Mouse (Mus musculus): ENCODE data around the gene 4930404H24Rik. TPM values are rescaled to one million over a fixed set of nuclear protein-coding genes. Genes with fewer than 3 reads are reported as not detected.
"Not testable (repeated sequence)": the region's sequence is repeated elsewhere in the genome, so short reads cannot be mapped to it uniquely, and the experiment has no call there.

The 4930404H24Rik gene
- total RNA-seq, 2 experiments from 2014 or later, result not detected

- intact Hi-C loops (cut with DNase I; ENCODE audit: low total_unique reads), result no loop called here
- DNase-seq, result no peak
Observed at GRCm38 (mm10) chr2:153475114-153476112, 17.2 kb upstream of the 4930404H24Rik start.

GRCm38 (mm10) chr2:153478583-153478982 lies 14.0 kb upstream of the 4930404H24Rik start:
- intact Hi-C loops (cut with DNase I; ENCODE audit: low total_unique reads), result no loop called here
- DNase-seq, result peak; percentile 66

DNA sequence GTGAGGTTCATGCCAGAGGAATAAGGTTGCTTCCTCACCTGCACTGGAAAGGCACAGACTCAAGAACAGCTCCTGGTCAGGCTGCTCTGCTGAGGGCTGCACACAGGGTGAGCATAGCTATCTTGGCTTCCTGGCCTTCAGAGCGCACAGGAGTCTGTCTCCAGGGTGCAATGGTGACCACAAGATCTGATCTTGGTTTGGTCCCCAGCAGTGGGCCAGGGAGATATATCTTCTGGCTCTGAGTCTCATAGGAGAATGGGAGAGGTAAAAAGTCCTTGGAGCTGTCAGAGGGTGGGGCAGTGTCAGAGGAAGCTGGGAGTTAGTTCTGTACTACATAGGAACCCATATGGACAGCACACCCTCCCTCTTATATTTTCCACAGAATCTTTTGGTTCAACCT lies 13.1 kb upstream of the 4930404H24Rik start:
- no peak for DNase-seq
- intact Hi-C loops (cut with DNase I; ENCODE audit: low total_unique reads), result loop anchor here (1.0 kb wide), 1 partner anchor 107 kb away; no protein-coding TSS in a partner anchor

GRCm38 (mm10) chr2:153481108-153481860 lies 11.3 kb upstream of the 4930404H24Rik start:
- intact Hi-C loops (cut with DNase I; ENCODE audit: low total_unique reads), result no loop called here
- no peak for DNase-seq

DNA sequence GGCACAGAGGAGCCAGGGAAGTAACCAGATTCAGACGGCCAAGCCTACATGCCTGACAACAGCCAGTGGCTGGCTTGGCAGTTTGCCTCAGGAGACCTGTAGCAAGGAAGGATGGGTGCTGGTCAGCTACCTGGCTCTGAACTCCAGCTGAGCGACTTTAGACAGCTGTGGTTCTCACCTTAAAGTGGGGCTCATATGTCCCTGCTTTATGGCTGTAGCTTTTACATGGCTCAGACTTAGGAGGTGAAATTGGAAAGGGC lies 10.8 kb upstream of the 4930404H24Rik start:
- intact Hi-C loops (cut with DNase I; ENCODE audit: low total_unique reads), result no loop called here
- DNase-seq, result no peak

- peak; percentile 58 for DNase-seq
- intact Hi-C loops (cut with DNase I; ENCODE audit: low total_unique reads), result no loop called here
Observed at GRCm38 (mm10) chr2:153483118-153483983, 9.2 kb upstream of the 4930404H24Rik start.

DNA sequence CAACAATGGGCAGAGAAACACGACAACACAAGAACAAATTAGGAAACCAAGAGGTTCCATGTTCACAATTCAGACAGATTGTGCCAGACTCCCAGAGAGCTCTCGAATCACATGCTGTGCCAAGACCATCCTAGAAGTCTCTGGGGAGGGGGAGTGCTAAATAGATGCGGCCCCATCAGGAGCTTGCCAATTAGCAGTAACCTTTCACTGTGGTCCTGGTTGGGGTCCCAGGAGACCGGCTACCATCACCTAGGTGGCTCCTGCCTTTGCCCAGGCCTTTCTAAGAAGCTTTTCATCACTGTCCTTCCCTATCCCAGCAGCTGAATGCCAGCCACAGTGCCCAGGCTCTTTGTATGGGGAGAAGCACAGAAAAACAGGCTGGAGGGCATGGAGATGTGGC lies 8.5 kb upstream of the 4930404H24Rik start:
- intact Hi-C loops (cut with DNase I; ENCODE audit: low total_unique reads), result no loop called here

DNA sequence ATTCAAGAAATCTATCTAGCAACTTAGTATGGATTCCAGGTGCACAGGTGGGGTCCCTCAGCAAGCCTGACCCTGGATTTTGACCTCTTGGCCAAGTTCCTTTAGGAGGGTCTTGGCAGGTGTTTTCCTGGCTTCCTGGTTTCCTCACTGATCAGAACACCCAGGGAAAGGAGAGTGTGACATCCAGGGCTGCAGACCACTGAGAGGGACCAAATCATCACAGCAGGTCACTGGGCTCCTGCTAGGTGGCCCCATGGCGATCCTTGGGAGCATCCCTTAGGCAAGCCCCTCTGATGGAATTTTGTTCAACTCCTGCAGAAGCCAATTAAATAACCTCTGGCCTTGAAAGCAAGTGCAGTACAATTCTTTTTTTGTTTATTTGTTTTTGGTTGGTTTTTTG lies 2.5 kb upstream of the 4930404H24Rik start:
- no peak for DNase-seq
- intact Hi-C loops (cut with DNase I; ENCODE audit: low total_unique reads), result no loop called here

More for the DNA sequence above, 8.5 kb upstream of the 4930404H24Rik start:
- no peak for DNase-seq

- no peak for DNase-seq
- intact Hi-C loops (cut with DNase I; ENCODE audit: low total_unique reads), result no loop called here
Observed at GRCm38 (mm10) chr2:153490940-153491339, 1.6 kb upstream of the 4930404H24Rik start.

DNA sequence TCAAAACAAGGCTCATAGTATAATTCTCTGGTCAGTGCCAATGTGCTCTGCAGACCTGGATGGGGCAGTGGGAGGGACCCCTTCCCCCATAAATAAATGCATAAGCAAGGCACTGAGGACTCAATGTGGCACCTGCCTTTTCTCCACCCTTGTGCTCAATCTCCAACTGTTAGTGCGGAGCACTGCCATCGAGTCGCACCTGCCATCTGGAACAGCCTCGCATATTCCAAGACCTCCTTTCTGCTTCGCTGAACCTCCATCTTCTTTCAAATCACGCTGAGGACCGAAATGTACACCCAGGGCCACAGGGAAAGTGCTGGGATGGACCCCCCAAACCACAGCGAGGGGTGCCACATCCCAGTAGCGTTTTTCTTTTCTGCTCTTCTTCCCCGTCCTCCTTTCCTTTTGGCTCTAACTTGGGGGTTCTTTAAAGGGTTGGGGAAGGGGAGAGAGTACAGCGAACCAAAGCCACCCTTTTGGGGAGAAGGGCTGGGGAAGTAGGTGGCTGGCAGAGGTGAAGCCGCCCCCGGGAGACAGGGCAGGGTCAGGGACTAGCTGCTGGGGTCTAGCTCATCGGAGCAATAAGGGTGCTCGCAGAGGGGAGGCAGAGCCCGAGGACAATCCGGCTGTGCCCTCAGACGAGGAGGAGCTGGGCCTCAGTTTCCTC lies 945 bp upstream of the 4930404H24Rik start:
- intact Hi-C loops (cut with DNase I; ENCODE audit: low total_unique reads), result no loop called here
- DNase-seq, result no peak

DNA sequence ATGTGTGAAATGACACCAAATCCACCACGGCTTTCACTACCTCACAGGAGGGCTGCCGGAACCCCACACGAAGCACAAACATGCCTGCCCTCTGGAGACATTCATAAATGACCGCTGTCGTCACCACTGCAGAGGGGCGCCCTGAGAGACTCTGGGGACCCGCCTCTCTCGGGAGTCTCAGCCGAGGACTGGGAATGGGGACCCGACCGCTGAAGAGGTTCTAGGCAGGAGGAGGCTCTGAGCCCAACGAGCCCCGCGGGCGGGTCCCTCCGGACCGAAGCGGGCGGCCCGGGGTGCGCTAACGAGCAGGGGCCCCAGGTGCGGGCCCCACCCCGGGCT lies 442 bp upstream of the 4930404H24Rik start:
- no peak for DNase-seq
- intact Hi-C loops (cut with DNase I; ENCODE audit: low total_unique reads), result no loop called here

- DNase-seq, result no peak
- intact Hi-C loops (cut with DNase I; ENCODE audit: low total_unique reads), result no loop called here
Observed at GRCm38 (mm10) chr2:153493393-153493731, 772 bp downstream of the 4930404H24Rik start.

GRCm38 (mm10) chr2:153493781-153494292 lies 1.2 kb downstream of the 4930404H24Rik start:
- intact Hi-C loops (cut with DNase I; ENCODE audit: low total_unique reads), result no loop called here
- DNase-seq, result no peak

- DNase-seq, result no peak
- intact Hi-C loops (cut with DNase I; ENCODE audit: low total_unique reads), result no loop called here
Observed at GRCm38 (mm10) chr2:153494293-153494811, 1.8 kb downstream of the 4930404H24Rik start.

- intact Hi-C loops (cut with DNase I; ENCODE audit: low total_unique reads), result not testable (repeated sequence)
Observed at GRCm38 (mm10) chr2:153495391-153495790, 2.8 kb downstream of the 4930404H24Rik start.

GRCm38 (mm10) chr2:153495818-153496217 lies 3.2 kb downstream of the 4930404H24Rik start:
- DNase-seq, result no peak
- intact Hi-C loops (cut with DNase I; ENCODE audit: low total_unique reads), result no loop called here

More at GRCm38 (mm10) chr2:153495391-153495790, 2.8 kb downstream of the 4930404H24Rik start:
- DNase-seq, result not testable (repeated sequence)

GRCm38 (mm10) chr2:153496301-153496700 lies 3.7 kb downstream of the 4930404H24Rik start:
- no peak for DNase-seq
- intact Hi-C loops (cut with DNase I; ENCODE audit: low total_unique reads), result no loop called here

DNA sequence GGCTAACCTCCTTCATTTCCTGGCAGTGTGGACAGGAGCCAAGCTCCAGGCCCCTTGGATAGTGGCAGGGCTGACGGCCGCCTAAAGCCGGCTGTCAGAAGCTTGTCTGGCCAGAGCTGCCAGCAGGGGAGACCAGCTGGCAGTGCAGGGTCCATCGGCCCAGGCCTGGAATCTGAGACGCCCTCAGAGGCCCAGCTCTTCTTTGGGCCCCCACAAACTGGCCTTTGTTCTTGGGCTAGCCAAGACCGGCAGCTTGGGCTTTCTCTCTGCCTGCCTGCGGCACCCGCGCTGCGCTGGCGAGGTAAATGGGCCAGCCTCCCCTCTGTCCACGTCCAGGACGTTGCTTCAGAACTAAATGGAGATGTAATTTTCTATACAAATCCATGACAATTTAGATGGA lies 4.3 kb downstream of the 4930404H24Rik start:
- DNase-seq, result peak; percentile 27
- intact Hi-C loops (cut with DNase I; ENCODE audit: low total_unique reads), result no loop called here

DNA sequence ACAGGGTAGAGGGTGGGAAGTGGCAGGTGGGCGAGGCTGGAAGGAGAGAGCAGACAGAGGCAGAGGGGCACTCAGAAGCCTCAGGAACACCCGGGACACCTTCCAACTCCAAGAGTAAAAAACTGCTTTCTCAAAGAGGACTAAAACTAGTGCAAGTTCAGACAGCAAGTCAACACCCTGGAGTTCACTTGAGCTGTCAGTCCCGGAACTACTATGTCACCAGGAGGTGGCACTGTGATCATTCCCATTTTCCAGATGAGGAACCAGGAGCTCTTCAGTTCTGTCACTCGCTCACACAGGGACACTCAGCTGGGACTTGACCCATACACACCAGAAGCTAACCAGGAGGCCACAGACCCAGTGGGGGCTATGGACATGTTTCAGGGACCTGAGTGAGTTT lies 6.6 kb downstream of the 4930404H24Rik start:
- intact Hi-C loops (cut with DNase I; ENCODE audit: low total_unique reads), result no loop called here
- no peak for DNase-seq

All from gastrocnemius, postnatal 14 days (tissue).